Mouse (Mus musculus): ENCODE results near the gene Olfr401. TPM values are rescaled to one million over a fixed set of nuclear protein-coding genes. Genes with fewer than 3 reads are reported as not detected.
"Not testable (repeated sequence)": the region's sequence is repeated elsewhere in the genome, so short reads cannot be mapped to it uniquely, and the experiment has no call there.

The Olfr401 gene
- not detected for total RNA-seq (2022)

GRCm38 (mm10) chr11:74113412-74113811 is at the start of gene Olfr401:
TSS of gene Olfr401 (plus strand) at chr11:74113712.
- no peak for DNase-seq (ENCODE audit: low spot score)

- DNase-seq (ENCODE audit: low spot score) = no peak
Observed at GRCm38 (mm10) chr11:74069655-74070054, 43.9 kb upstream of the Olfr401 start, which contains the start of gene Zfp616. TSS of gene Zfp616 (plus strand) at chr11:74069955.

- DNase-seq (ENCODE audit: low spot score) = peak; percentile 2
Observed at GRCm38 (mm10) chr11:74100724-74101123, 12.8 kb upstream of the Olfr401 start.

- no peak for DNase-seq (ENCODE audit: low spot score)
Observed at GRCm38 (mm10) chr11:74101507-74101906, 12.0 kb upstream of the Olfr401 start.

GRCm38 (mm10) chr11:74105066-74105465 is 8.4 kb upstream of the Olfr401 start:
- no peak for DNase-seq (ENCODE audit: low spot score)

- DNase-seq (ENCODE audit: low spot score) = not testable (repeated sequence)
Observed at GRCm38 (mm10) chr11:74140001-74140400, 26.5 kb downstream of the Olfr401 start.

- DNase-seq (ENCODE audit: low spot score) = no peak
Observed at GRCm38 (mm10) chr11:74145866-74146265, 32.4 kb downstream of the Olfr401 start.

- DNase-seq (ENCODE audit: low spot score) = no peak
Observed at GRCm38 (mm10) chr11:74153229-74153628, 39.7 kb downstream of the Olfr401 start, which contains the start of gene Olfr402. TSS of gene Olfr402 (plus strand) at chr11:74153529.

GRCm38 (mm10) chr11:74168771-74169170 is 55.3 kb downstream of the Olfr401 start:
- DNase-seq (ENCODE audit: low spot score) = no peak

Other genes starting within 250 kb of the Olfr401 start
- gene Olfr394, start 222.9 kb upstream of the Olfr401 start, total RNA-seq (2022) = not detected
- not detected for gene Olfr395, start 204.4 kb upstream of the Olfr401 start, total RNA-seq (2022)
- gene Olfr23, start 177.0 kb upstream of the Olfr401 start, total RNA-seq (2022) = not detected
- not detected for gene Olfr397, start 152.9 kb upstream of the Olfr401 start, total RNA-seq (2022)
- not detected for gene Olfr398, start 123.3 kb upstream of the Olfr401 start, total RNA-seq (2022)
- gene Olfr139, start 57.2 kb upstream of the Olfr401 start, total RNA-seq (2022) = not detected
- not detected for gene Olfr399, start 57.1 kb upstream of the Olfr401 start, total RNA-seq (2022)
- gene Zfp616, start 43.8 kb upstream of the Olfr401 start, total RNA-seq (2022) = not detected
- gene Olfr402, start 39.8 kb downstream of the Olfr401 start, total RNA-seq (2022) = not detected
- not detected for gene Olfr403, start 72.5 kb downstream of the Olfr401 start, total RNA-seq (2022)
- gene Olfr43, start 97.7 kb downstream of the Olfr401 start, total RNA-seq (2022) = not detected
- gene Olfr406, start 146.1 kb downstream of the Olfr401 start, total RNA-seq (2022) = not detected
- not detected for gene Olfr59, start 170.0 kb downstream of the Olfr401 start, total RNA-seq (2022)
- not detected for gene Olfr410, start 224.3 kb downstream of the Olfr401 start, total RNA-seq (2022)
- gene Olfr411, start 238.9 kb downstream of the Olfr401 start, total RNA-seq (2022) = not detected
- not detected for gene Olfr412, start 248.4 kb downstream of the Olfr401 start, total RNA-seq (2022)